Mouse (Mus musculus) forebrain, embryonic 10.5 days (tissue): ENCODE measurements around the gene Chrna5. TPM values are rescaled to one million over a fixed set of nuclear protein-coding genes. Genes with fewer than 3 reads are reported as not detected.

Source experiments
- polyA plus RNA-seq: library from polyadenylated mRNA; unstranded; fragments of >200 nt; fragmentation: Nextera tagmentation; extraction: Ambion mirVana; gene quantifications from 2 replicates; pipeline ENCODE4 v1.2.1, GENCODE M21; 2016

The Chrna5 gene
- polyA plus RNA-seq, 1 experiment from 2014 or later: 0.42 TPM

Other genes starting within 250 kb of the Chrna5 start
- 183 and 188 TPM in 2 replicates for gene Wdr61, start 246.4 kb upstream of the Chrna5 start, polyA plus RNA-seq
- gene Crabp1, start 216.1 kb upstream of the Chrna5 start, polyA plus RNA-seq: 1,057 and 1,193 TPM in 2 replicates
- 46.0 and 46.4 TPM in 2 replicates for gene Ireb2, start 117.1 kb upstream of the Chrna5 start, polyA plus RNA-seq
- gene Hykk, start 63.6 kb upstream of the Chrna5 start, polyA plus RNA-seq: 4.3 and 5.0 TPM in 2 replicates
- 327 and 338 TPM in 2 replicates for gene Psma4, start 30.1 kb upstream of the Chrna5 start, polyA plus RNA-seq
- 0.77 and 1.1 TPM in 2 replicates for gene AY074887, start 29.9 kb upstream of the Chrna5 start, polyA plus RNA-seq
- gene Chrna3, start 45.7 kb downstream of the Chrna5 start, polyA plus RNA-seq: 4.9 and 5.4 TPM in 2 replicates
- 1.6 and 1.8 TPM in 2 replicates for gene Chrnb4, start 67.9 kb downstream of the Chrna5 start, polyA plus RNA-seq
- gene Ube2q2, start 168.0 kb downstream of the Chrna5 start, polyA plus RNA-seq: 35.4 and 37.0 TPM in 2 replicates
- gene Fbxo22, start 228.0 kb downstream of the Chrna5 start, polyA plus RNA-seq: 79.6 and 83.0 TPM in 2 replicates